Mouse (Mus musculus): ENCODE measurements around the gene S100pbp.

Gene S100pbp

DNA sequence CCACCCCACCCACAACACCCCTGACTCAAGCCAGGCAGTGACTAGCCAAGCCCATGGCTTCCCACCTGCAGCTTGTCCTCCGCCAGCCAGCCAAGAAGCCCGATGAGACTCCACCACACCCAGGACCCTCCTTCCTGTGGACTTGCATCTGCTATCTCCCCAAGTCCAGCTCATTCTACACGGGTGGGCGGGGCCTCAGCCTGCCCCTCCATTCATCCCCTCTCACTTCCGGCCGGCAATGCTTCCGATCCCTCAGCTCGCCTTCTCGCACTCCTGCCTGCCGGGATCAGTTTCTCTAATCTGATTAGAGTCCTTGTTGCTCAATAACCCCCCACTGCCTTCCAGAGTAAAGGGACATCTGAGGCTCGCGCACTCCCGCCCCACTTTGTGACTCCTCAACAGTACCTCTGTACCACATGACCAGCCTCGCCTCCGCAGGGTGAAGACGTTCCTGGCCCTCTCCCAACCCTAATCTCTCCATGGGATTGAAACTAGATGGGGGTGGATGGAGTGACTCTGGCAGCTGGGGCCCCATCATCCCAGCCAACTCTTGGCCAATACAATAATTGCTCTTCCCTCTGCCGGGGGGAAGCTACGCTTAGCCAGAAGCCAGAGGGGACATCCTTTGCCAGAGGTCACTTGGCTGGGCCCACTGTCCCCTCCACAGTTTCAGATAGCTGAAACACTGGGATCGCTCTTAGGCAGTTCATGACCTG lies 63.6 kb downstream of the S100pbp start:
- DNase-seq: no peak

DNA sequence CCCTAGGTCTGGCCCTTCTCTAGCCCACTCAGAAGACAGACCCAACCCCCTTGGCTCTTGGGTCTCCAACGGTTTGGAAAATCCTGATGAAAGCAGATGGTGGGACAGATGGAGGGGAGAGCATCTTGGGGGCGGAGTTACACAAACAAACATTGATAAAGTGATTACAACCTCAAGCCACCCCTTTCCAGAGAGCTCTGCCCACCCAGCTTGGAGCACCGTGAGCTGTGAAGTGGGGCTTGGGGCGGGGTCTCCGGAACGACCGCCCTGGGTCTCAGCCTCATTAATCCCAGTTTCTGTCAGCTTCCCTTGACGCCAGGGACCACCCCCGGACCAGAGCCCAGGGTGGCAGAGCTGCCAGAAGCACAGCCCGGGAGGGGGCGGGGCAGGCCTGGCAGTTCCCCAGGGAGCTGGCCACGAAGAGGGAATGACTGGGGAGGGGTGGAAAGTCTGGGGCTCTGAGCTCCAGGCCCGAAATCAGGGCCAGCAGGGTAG lies 64.8 kb downstream of the S100pbp start:
- no peak for DNase-seq

DNA sequence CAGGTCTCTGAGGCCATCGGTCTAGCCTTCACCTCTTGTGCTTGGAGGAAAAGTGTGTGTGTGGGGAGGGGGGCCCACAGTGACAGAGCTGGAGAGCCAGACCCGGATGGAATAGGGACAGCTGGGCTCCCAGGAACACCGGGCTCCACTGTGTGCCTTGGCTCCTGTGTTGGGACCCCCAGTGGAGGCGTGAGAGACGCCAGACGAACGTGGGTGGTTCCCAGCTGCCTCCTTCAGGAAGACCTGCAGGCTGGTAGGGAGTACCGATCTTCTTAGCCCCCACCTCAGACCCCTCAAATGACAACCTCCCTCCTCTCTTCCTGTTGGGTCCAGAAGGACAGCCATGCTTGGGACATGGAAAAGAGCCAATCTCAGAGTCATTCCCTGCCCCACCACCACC lies 66.8 kb downstream of the S100pbp start:
- no peak for DNase-seq

DNA sequence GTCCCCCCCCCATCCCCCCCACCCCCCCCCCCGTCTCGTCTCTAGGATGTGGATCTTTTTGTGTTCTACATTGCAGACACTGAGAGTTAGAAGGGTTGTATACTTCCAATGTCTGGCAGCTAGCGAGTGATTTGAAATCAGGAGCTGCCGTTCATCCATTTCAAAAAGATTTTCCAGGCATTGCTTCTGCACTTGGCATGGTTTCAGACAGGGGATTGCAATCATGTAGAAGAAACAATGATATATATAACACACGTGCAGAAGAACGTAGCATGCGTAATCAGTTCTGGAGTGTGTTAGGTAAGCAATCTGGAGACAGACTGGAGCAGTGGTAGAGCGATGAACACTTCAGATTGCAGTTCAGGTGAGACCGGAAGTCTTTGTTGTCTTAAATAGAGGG lies 67.4 kb downstream of the S100pbp start:
- DNase-seq: no peak

DNA sequence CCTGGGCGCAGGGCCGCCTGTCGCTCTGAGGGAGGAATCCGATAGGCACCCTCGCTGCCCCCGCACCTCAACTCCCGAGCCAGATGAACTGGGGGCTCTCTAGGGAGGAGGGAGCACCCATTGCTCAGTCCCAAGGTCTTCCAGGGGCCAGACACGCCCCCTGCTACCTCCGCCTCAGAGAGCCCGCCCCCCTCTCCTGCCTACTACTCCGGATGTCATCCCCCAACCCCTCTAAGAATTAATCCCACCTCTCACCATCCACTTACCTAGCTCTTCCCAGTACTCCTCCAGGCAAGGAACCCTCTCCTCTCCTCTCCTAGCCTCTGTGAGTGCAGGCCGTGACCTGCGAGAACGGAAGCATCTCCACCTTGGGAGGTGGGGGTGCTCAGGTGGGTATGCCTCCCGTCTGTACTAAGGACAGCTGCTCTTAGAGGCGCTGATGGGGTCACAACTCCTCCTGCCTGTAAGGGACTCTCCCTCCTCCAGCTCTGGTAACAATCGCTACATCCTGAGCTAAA lies 67.9 kb downstream of the S100pbp start, which contains the start of gene Hpca:
Hpca (minus strand) TSS at position 468 of the 518 bp plus-strand sequence.
- DNase-seq: no peak

DNA sequence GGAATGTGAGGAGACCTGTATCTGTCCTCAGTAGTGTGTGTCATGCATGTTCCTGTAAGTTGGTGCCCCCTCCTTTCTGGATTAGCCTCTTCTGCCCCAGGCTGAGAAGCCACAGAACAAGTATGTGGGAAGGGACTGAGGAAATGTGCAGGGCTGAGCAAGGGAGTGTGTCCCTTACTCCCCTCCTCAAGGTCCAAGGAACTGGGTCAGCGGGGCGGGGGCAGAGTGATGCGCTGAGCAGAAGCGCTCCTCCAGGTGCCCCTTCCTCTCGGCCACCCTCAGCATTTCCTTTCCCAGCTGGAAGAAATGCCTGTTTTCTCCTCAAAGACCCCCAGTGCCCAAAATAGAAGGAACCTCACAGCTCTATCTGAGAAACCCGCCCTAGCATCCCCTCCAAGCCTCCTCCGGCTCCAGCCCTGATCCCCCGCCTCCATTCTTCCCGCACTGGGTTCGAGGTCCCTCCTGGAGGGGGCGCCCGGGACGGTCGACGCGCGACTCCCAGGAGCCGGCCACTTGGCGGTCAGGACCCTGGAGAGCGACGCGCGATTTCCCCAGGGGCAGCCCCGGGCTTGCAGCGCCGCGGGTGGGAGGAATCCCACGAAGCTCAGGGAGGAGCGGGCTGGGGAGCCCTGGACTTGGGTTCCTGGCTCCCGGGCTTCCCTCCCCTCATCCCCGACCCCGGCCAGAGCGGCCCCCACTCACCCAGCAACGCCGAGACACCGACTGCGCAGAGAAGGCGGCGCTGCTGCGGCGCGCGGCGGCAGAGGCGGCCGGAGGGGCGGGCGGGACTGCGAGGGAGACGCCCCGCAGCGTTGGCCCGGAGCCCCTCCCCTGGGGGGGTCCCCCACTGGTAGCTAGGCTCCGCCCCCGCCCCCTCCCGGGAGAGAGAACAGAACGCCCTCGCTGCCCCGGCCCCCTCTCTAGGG lies 68.7 kb downstream of the S100pbp start:
- DNase-seq: no peak

DNA sequence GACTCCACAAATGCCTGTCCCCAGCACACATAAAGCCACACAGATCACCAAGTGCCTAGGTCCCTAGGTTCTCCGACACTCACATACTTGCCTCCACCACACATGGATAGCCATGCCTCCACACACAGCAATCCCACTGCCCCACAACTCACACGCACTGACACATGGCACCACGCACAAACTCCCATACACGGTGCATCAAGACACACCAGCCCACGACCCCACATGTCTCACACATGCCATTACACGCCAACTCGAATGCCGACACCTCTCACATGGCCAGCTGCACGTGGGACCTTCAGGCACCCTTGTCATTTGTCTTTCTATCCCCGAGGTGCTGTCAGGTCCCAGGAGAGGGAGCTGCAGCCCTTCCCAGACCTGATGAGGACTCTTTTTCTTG lies 69.8 kb downstream of the S100pbp start:
- DNase-seq: no peak

DNA sequence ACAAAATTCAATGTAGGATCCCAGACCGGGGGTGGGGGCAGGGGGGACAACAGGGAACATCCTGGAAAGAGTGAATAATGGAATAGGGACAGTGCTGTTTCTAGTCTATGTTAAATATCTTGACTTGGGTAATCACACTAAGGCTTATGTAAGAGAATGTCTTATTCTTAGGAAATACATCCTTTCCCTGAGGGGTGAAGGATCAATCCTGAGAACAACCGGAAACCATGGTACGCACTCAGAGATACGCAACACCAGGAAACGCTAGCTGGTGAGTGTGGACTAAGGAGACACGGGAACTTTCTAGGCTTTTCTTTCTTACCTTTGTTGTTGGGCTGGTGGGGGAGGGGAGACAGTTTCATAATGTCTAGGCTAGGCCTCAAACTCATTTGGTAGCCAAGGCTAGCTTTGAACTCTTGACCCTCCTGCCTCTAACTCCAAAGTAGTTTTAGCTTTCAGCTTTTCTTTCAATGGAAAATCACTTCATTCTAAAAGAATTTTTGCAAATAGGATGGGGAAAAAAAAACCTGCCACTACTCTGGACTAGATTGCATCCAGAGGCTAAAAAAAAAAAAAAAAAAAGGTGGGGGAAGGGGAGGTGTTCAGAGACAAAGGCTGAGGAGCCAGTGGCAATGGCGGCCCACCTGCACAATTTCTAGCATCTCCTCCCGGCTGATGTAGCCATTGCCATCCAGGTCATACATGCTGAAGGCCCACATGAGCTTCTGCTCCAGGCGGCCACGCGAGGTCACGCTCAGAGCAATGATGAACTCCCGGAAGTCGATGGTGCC lies 71.6 kb downstream of the S100pbp start:
- DNase-seq: no peak

DNA sequence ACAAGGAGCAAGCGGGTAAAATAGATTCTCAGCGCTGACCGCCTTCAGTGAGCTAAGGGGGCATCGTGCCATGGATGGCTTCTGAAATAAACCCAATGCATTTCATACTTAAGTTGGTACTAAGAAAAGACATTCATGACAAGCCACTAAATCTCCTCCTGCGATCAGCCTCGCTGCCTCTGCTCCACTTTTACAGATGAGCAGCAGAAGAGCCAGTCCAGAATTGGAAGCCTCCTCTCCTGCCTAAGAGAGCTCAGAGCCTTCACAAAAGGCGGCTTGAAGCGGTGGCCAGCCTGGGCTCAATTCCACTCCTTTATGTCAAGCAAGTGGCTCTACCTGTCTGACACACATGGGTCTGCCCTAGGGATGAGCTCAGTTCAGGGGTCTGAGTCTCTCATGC lies 72.8 kb downstream of the S100pbp start:
- no peak for DNase-seq

DNA sequence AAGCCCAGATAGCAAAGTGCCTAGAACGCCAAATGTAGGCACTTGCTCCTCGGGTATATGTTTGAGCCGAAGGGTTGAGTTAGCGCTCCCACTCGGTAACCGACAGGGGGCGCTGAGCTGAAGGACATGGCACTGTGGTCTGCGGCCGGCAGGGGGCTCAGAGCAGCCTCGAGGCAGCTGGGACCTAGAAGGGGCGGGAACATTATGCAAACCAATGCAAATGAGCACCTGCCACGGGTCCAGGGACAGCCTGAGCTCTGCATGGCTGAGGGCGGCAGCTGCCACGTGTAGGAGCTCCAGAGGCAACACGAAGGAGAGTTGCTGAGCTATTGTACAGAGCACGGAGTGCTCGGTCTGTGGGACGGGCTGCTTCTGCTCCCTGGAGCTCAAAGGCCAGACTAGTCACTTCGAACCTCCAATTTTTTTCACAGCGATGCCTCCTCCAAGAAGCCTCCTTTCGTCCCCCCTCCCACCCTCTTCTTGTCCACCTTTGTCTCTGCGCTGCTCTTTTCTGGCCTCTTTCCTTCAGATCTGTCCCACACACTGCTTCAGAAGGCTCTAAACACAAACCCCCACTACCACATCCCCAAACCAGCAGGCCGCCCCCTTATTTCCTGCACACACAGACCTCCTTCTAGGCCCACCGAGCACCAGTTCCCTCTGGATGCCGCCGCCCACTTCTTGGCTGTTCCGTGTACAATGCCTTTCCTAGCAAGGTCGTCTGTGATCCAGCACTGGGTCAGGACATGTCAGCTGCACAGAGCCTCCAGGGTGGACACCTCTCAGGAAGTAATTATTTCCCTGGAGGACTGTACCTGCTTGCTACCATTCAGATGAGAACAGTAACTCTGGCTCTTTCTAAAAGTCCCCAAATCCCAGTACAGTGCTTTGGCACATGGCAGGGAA lies 76.2 kb downstream of the S100pbp start:
- DNase-seq: peak; percentile 87

DNA sequence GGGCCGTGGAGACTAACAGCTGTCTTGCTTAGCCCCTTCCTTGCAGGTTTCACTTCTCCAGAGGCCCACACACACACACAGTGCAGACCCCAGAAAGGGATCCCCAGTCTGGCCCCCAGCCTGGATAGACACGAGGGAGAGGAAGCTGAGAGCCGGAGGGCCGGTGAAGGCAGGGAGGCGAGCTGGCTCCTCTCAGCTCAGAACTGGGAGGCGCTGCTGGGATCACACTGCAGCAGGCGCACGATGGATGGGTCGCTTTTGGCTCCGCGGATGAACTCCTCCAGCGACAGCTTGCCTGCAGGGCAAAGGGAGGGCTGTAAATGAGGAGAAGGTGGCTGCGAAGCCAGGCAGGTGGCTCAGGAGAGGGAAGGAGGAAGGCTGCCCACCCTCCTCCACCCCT lies 77.3 kb downstream of the S100pbp start:
- DNase-seq: no peak

DNA sequence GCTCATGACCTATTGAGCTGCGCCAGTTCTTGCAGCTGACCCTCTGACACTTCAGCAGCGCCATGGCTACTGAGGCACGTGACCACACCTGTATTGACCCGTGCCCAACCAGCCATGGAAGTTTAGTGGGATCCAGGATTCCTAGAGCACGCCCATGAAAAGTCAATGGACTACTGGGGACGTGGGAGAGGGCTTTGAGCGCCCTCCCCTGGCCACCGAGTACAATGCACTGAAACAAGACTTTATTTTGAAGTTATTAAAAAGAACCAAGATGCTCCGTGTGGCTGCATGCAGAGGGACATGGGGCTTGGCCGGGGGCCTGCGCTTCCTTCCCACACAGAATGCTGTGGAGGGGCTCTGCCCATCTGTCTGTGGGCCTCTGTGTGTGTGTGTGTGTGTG lies 78.2 kb downstream of the S100pbp start:
- DNase-seq: no peak

DNA sequence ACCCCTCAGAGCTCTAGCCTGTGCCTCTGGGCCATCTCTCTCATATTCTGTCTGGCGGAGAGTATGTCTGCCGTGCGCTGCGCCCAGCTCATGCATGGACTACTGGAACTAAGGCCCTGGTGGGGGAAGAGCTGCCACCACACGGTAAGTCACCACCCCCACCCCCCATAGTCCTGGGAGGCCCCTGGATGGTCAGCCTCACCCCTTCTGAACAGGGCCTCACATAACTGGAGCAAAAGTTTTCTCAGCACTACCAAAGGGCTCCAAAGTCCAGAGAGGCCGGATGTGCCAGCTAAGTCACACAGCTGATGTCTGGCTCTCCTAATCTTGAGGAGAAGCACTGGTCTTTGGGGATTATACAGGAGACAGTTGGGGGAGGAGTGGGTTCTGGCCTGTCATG lies 78.7 kb downstream of the S100pbp start:
- DNase-seq: no peak

DNA sequence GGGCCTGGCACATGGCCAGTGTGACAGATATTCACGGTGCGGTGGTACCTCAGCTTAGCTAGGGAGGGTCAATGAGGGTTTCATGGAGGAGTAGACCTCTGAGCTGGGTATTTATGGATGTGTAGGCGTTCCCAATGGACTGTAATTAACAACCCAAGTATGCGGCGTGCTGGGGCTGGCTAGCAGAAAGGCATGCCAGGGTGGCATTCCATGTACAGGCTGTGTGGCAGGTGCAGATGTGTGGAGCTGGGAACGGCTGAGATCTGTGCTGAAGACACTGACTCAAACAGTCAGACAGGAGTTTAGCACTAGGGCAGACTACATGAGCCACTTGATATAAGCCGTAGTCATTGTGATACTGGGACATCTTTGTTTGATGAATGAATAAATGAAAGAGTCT lies 80.9 kb downstream of the S100pbp start:
- no peak for DNase-seq

DNA sequence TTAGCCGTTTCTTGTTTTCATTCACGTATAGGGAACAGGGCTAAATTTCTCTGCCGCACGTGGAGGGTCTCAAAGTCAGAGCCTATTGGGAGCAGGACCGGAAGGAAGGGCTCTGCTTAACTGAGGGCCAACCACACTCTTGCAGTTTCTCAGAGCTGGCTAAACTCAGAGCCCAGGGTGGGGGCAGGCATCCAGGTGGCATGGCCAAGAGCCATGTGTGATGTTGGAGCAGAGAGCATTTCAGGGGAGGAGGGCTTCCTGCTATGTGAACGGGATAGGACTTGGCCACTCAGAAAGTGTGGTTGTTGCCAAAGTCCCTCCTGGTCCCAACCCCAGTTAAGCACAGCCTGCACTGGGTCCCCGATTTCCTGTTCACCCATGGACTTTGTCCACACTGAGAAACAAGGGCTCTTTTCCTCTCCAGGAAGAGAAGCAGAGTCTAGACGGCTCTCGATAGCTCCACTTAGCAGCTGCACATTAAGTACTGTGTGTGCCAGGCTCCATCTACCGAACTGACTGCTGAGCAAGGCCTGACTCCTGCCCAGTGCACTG lies 82.1 kb downstream of the S100pbp start:
- no peak for DNase-seq

DNA sequence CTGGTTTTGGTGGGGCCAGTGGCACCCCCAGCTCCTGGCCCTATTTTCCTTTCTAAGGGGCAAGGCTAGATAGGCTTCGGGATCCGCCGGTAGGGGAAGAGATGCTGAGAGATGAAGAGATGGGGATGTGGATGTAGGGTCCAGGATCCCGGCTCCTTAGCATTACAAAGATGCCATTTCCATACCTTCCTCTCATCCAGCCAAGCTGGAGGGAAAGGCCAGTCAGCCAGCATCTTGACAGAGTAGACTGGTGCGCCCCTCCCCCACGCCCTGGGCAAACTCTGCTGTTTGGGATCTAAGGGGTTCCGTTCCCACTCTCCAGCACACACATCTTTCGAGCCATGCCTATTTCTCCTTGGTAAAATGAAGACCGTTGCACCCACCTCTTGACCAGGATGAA lies 83.5 kb downstream of the S100pbp start:
- no peak for DNase-seq

DNA sequence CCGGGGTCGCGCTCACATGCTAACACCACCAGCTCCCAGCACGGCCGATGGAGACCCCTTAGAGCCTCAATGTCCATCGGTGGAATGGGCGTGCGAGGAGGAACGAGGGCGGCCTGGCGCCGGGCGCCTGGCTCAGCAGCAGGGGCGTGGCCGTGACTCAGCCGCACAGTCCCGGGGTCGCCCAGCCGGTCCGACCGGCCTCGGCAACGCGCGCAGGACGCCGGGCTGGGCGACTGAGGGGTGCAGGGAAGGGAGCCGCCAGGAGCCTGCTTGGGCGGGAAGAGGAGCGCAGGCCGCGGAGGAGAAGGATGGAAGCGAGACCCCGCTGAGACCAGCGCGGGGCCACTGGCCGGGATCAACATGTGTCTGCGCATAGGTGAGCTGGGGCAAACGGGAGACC lies 84.2 kb downstream of the S100pbp start, which contains the start of gene Tmem54:
Tmem54 (plus strand) TSS at position 193 of the 400 bp plus-strand sequence.
- no peak for DNase-seq

DNA sequence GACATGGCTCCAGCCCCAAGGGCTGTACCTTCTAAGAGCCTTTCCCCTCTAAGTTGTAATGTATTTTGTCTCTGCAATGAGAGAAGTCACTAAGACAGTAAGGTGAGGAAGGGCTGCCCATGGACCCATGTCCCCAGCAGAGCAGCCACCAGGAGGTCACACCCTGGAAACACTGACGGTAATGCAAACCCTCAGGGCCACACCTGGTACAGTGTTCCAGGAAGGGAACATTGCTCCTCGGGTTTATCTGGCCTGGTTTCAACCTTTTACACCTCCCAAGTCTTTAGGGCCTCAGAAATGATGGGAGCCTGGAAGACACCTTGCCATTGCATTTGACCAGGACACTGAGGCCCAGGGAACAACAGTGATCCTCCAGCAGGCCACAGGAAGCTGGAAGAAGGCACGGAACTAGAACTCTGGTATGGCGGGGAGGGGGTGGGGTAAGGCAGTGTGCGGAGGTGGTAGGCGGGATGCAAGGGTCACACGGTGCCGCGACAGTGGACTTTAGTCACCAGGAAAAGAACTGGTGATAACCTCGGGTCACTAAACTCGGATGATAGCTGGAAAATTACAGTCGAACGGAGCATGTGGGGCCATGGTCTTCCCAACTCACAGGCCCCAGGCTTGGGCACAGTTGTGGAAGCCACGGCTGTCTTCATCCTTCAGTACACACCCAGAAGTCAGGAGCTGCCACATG lies 87.2 kb downstream of the S100pbp start:
- DNase-seq: no peak
